8 mouse cellular contexts compared by ENCODE assay signal in genomic region chr3:87173486-87174085, GRCm38 (mm10). TPM values are rescaled to one million over a fixed set of nuclear protein-coding genes. Genes with fewer than 3 reads are reported as not detected.
A peak's percentile ranks its signal among the peaks of the same experiment; 100 is the strongest.
DNase-seq lines count a peak whose midpoint lies in the region; ATAC-seq and TF ChIP-seq lines count a peak whose summit lies in the region.

No protein-coding gene starts in this region.

- TF ChIP-seq EP300 in ES-Bruce4 (IDR thresholded peaks at IDR 0.05; ENCODE audit: insufficient read depth, low read depth, low read length), result no peak

- H3K27ac ChIP-seq in heart, embryonic 11.5 days (ENCODE audit: low read depth, low read length), result peak overlapping the region; percentile 91
- H3K27ac ChIP-seq in ES-Bruce4 (ENCODE audit: insufficient read depth, low read length), result no peak overlapping the region
- H3K27ac ChIP-seq in forebrain, embryonic 16.5 days (ENCODE audit: low read length), result peak overlapping the region; percentile 65; the same call in 1 of the 2 replicates
- H3K27ac ChIP-seq in liver, embryonic 13.5 days, result no peak overlapping the region

- TF ChIP-seq CTCF in ES-Bruce4 (IDR thresholded peaks at IDR 0.05; ENCODE audit: low read depth, low read length), result no peak

- DNase-seq in heart, postnatal 14 days, result no peak
- DNase-seq in liver, embryonic 13.5 days, result no peak
- DNase-seq in urinary bladder, postnatal 14 days (ENCODE audit: low spot score), result no peak
- no peak for DNase-seq in left cerebral cortex, postnatal 36 days (ENCODE audit: low spot score in 2 of 2)
- no peak for DNase-seq in spleen, postnatal 36 days (ENCODE audit: low spot score in 2 of 2)

- no peaks in the 10 kb centered on the region for H3K36me3 ChIP-seq in heart, embryonic 11.5 days (ENCODE audit: control insufficient read depth, insufficient read depth, low read length)
- no peaks in the 10 kb centered on the region for H3K36me3 ChIP-seq in ES-Bruce4 (ENCODE audit: control insufficient read depth, insufficient read depth, low read length, poor library complexity, severe bottlenecking)
- H3K36me3 ChIP-seq in forebrain, embryonic 16.5 days (ENCODE audit: control insufficient read depth, insufficient read depth), result no peaks in the 10 kb centered on the region
- no peaks in the 10 kb centered on the region for H3K36me3 ChIP-seq in liver, embryonic 13.5 days

- intact Hi-C loops in heart, postnatal 14 days (cut with DNase I), result loop anchor here (2.0 kb wide), 1 partner anchor 141 kb away; no protein-coding TSS in a partner anchor
- intact Hi-C loops in left cerebral cortex, postnatal 36 days (cut with DNase I), result loop anchor here (2.0 kb wide), 1 partner anchor 143 kb away; no protein-coding TSS in a partner anchor

- H3K27me3 ChIP-seq in heart, embryonic 11.5 days (ENCODE audit: control insufficient read depth, insufficient read depth, low read length), result no peaks in the 10 kb centered on the region
- no peaks in the 10 kb centered on the region for H3K27me3 ChIP-seq in ES-Bruce4 (ENCODE audit: control insufficient read depth, insufficient read depth, low read length, poor library complexity, severe bottlenecking)
- no peaks in the 10 kb centered on the region for H3K27me3 ChIP-seq in forebrain, embryonic 16.5 days (replicated peaks; ENCODE audit: control insufficient read depth, insufficient read depth, low read length)
- H3K27me3 ChIP-seq in liver, embryonic 13.5 days, result peaks cover 67% of the 10 kb centered on the region

- H3K9me3 ChIP-seq in heart, embryonic 11.5 days (replicated peaks; ENCODE audit: control insufficient read depth, low read length), result no peaks in the 10 kb centered on the region
- H3K9me3 ChIP-seq in ES-Bruce4 (replicated peaks; ENCODE audit: control insufficient read depth, insufficient read depth, low read length, poor library complexity, severe bottlenecking), result no peaks in the 10 kb centered on the region
- no peaks in the 10 kb centered on the region for H3K9me3 ChIP-seq in forebrain, embryonic 16.5 days (ENCODE audit: control insufficient read depth, low read length)
- no peaks in the 10 kb centered on the region for H3K9me3 ChIP-seq in liver, embryonic 13.5 days (replicated peaks)

- WGBS in heart, embryonic 11.5 days (ENCODE audit: insufficient replicate concordance), result 0% methylated on average over 8 of the region's 8 CpGs
- 2% methylated on average over 8 of the region's 8 CpGs for whole genome bisulfite sequencing in forebrain, embryonic 16.5 days
- 8% methylated on average over 8 of the region's 8 CpGs for WGBS in liver, embryonic 13.5 days (ENCODE audit: insufficient replicate concordance)

- no peak for TF ChIP-seq POLR2A in ES-Bruce4 (IDR thresholded peaks at IDR 0.05; ENCODE audit: insufficient read depth, low read length)

- H3K4me1 ChIP-seq in heart, embryonic 11.5 days (ENCODE audit: control insufficient read depth, insufficient read depth, low read length), result peaks cover 42% of the 10 kb centered on the region
- peaks cover 5% of the 10 kb centered on the region for H3K4me1 ChIP-seq in ES-Bruce4 (ENCODE audit: control insufficient read depth, insufficient read depth, low read length)
- H3K4me1 ChIP-seq in forebrain, embryonic 16.5 days (replicated peaks; ENCODE audit: control insufficient read depth, insufficient read depth, low read length), result peaks cover 38% of the 10 kb centered on the region
- H3K4me1 ChIP-seq in liver, embryonic 13.5 days (replicated peaks), result peaks cover 51% of the 10 kb centered on the region

- H3K4me2 ChIP-seq in heart, embryonic 11.5 days, result peak overlapping the region; percentile 89
- H3K4me2 ChIP-seq in forebrain, embryonic 16.5 days (ENCODE audit: low read length), result peak overlapping the region; percentile 58
- H3K4me2 ChIP-seq in liver, embryonic 13.5 days, result peak overlapping the region; percentile 69

- no peak; the same call in 1 of the 2 replicates for ATAC-seq in heart, embryonic 11.5 days (replicated peaks; ENCODE audit: insufficient number of reproducible peaks, low FRiP score, low TSS enrichment)
- peak; percentile 18; the same call in 1 of the 2 replicates for ATAC-seq in forebrain, embryonic 16.5 days
- no peak for ATAC-seq in liver, embryonic 13.5 days (ENCODE audit: low read depth)

- peak overlapping the region; percentile 93 for H3K9ac ChIP-seq in heart, embryonic 11.5 days (ENCODE audit: low read depth, low read length)
- peak overlapping the region; percentile 83 for H3K9ac ChIP-seq in ES-Bruce4 (ENCODE audit: low read depth, poor library complexity, severe bottlenecking)
- peak overlapping the region; percentile 59 for H3K9ac ChIP-seq in forebrain, embryonic 16.5 days (replicated peaks; ENCODE audit: low read depth, low read length)
- peak overlapping the region; percentile 49 for H3K9ac ChIP-seq in liver, embryonic 13.5 days

- peak overlapping the region; percentile 78 for H3K4me3 ChIP-seq in heart, embryonic 11.5 days (ENCODE audit: low read depth, low read length)
- H3K4me3 ChIP-seq in ES-Bruce4 (ENCODE audit: low read depth, low read length), result peak overlapping the region; percentile 70
- peak overlapping the region; percentile 50 for H3K4me3 ChIP-seq in forebrain, embryonic 16.5 days (replicated peaks; ENCODE audit: low read length)
- peak overlapping the region; percentile 56 for H3K4me3 ChIP-seq in liver, embryonic 13.5 days (replicated peaks)

RNA-seq across cellular contexts. Expression of gene Kirrel, which starts 1.0 kb away (rescaled TPM):
- 9.9 and 12.6 TPM in 2 replicates for polyA plus RNA-seq in heart, embryonic 11.5 days (2014; fragmentation: Nextera tagmentation; extraction: Ambion mirVana)
- 1 to 10 TPM; 8.8 to 9.9 TPM for total RNA-seq in heart, postnatal 14 days (2021)
- polyA plus RNA-seq in ES-Bruce4 (2011; ENCODE audit: insufficient read depth, insufficient read length, low read depth, missing spikeins), result 38.3 and 39.9 TPM in 2 replicates
- 3.7 and 4.6 TPM in 2 replicates for polyA plus RNA-seq in forebrain, embryonic 16.5 days (2015; fragmentation: Nextera tagmentation; extraction: Ambion mirVana)
- 1.2 and 1.4 TPM in 2 replicates for polyA plus RNA-seq in liver, embryonic 13.5 days (2015; fragmentation: Nextera tagmentation; extraction: Ambion mirVana)
- total RNA-seq in left cerebral cortex, postnatal 36 days (2021), result 1 to 10 TPM; 3.5 to 6.1 TPM

Comparison
In these comparisons a context has a peak if more than half of its experiments do, and no peak if none do; other contexts are left out.
1. H3K27ac ChIP-seq: peak in heart, embryonic 11.5 days (single experiment) and forebrain, embryonic 16.5 days (single experiment); none in ES-Bruce4 (single experiment) and liver, embryonic 13.5 days (single experiment).
2. Peak in every context shown above with its lines, with median percentiles within 50 percentile points of each other: H3K4me2 ChIP-seq, H3K4me3 ChIP-seq and H3K9ac ChIP-seq.